Mouse (Mus musculus) ovary, adult 10 weeks (tissue): ENCODE results near the gene Adgra1. TPM values are rescaled to one million over a fixed set of nuclear protein-coding genes. Genes with fewer than 3 reads are reported as not detected.

Source experiments
- polyA plus RNA-seq: library from polyadenylated mRNA; stranded (reverse); fragments of 350-450 nt; fragmentation: Illumina TruSeq; extraction: RNeasy Lipid Tissue Mini Kit (QIAGEN cat#74804); gene quantifications from one replicate; pipeline ENCODE4 v1.2.3, GENCODE M21; 2014

Adgra1 gene
- 0.88 TPM for polyA plus RNA-seq

GRCm38 (mm10) chr7:139834036-139834435, at the start of gene Adgra1:
Adgra1 (plus strand) TSS chr7:139834174.

GRCm38 (mm10) chr7:139894655-139895557, 60.9 kb downstream of the Adgra1 start, which contains the start of gene Kndc1:
Kndc1 (plus strand) TSS chr7:139894696.

Other genes starting within 250 kb of the Adgra1 start
- 1.1 TPM for gene Cfap46, start 150.4 kb upstream of the Adgra1 start, polyA plus RNA-seq
- 0.23 TPM for gene Kndc1, start 60.5 kb downstream of the Adgra1 start, polyA plus RNA-seq
- gene Utf1, start 109.6 kb downstream of the Adgra1 start, polyA plus RNA-seq, result not detected
- gene 6430531B16Rik, start 144.6 kb downstream of the Adgra1 start, polyA plus RNA-seq, result not detected
- 0.54 TPM for gene Adam8, start 158.4 kb downstream of the Adgra1 start, polyA plus RNA-seq
- gene Zfp511, start 202.2 kb downstream of the Adgra1 start, polyA plus RNA-seq, result 7.2 TPM
- 38.6 TPM for gene Tubgcp2, start 202.5 kb downstream of the Adgra1 start, polyA plus RNA-seq
- 0.60 TPM for gene Msx3, start 214.9 kb downstream of the Adgra1 start, polyA plus RNA-seq
- gene Caly, start 248.4 kb downstream of the Adgra1 start, polyA plus RNA-seq, result not detected